Mouse (Mus musculus) embryonic facial prominence, embryonic 12.5 days (tissue): ENCODE data around the gene Selenok. TPM values are rescaled to one million over a fixed set of nuclear protein-coding genes. Genes with fewer than 3 reads are reported as not detected.

ENCODE experiments used
- ATAC-seq: fragments of 200-750 bp; cut with Nextera tagmentation; 2 replicates; pipeline ENCODE4 v1.8.0; 2017; ENCODE audit not compliant: insufficient number of reproducible peaks, insufficient read depth, low FRiP score, low TSS enrichment
- H3K27ac ChIP-seq: fragments of 300-500 bp; sonication (generic); 2 replicates; pipeline ENCODE4 v1.5.1; 2016; ENCODE audit warnings: mild to moderate bottlenecking
- H3K27me3 ChIP-seq: fragments of 300-500 bp; sonication (generic); 2 replicates; pipeline ENCODE4 v1.6.1; 2016; ENCODE audit warnings: mild to moderate bottlenecking, moderate library complexity
- H3K36me3 ChIP-seq: fragments of 300-500 bp; sonication (generic); 2 replicates; pipeline ENCODE4 v1.6.1; 2016; ENCODE audit warnings: mild to moderate bottlenecking
- H3K4me1 ChIP-seq: fragments of 300-500 bp; sonication (generic); 2 replicates; pipeline ENCODE4 v1.6.1; 2016
- H3K4me2 ChIP-seq: fragments of 300-500 bp; sonication (generic); replicated peaks from 2 replicates; pipeline ENCODE4 v1.6.1; 2016; ENCODE audit warnings: mild to moderate bottlenecking, moderate library complexity
- H3K4me3 ChIP-seq: fragments of 300-500 bp; sonication (generic); 2 replicates; pipeline ENCODE4 v1.5.1; 2016; ENCODE audit warnings: mild to moderate bottlenecking
- H3K9ac ChIP-seq: fragments of 300-500 bp; sonication (generic); 2 replicates; pipeline ENCODE4 v1.6.1; 2016; ENCODE audit warnings: mild to moderate bottlenecking, moderate library complexity
- H3K9me3 ChIP-seq: fragments of 300-500 bp; sonication (generic); 2 replicates; pipeline ENCODE4 v1.6.1; 2016; ENCODE audit warnings: mild to moderate bottlenecking, moderate library complexity
- WGBS: fragments of 180-500 bp; shearing (Covaris S2); methylation state at CpG from one replicate; pipeline ENCODE4 v1.1.7; 2016; 5-methylcytosine and 5-hydroxymethylcytosine counted together
- polyA plus RNA-seq: library from polyadenylated mRNA; unstranded; fragments of >200 nt; fragmentation: Nextera tagmentation; extraction: Ambion mirVana; gene quantifications from 2 replicates; pipeline ENCODE4 v1.2.1, GENCODE M21; 2016

Selenok gene
- polyA plus RNA-seq, 1 experiment from 2014 or later, result 299 TPM

GRCm38 (mm10) chr14:29998747-29999474 lies 30.8 kb downstream of the Selenok start:
- H3K36me3 ChIP-seq, result peaks cover 33% of the 10 kb centered on the region
- WGBS, result 79% methylated on average over 13 of the region's 13 CpGs
- no peak for ATAC-seq

GRCm38 (mm10) chr14:29999475-29999811 lies 31.3 kb downstream of the Selenok start:
- WGBS, result 87% methylated on average over 3 of the region's 3 CpGs

More at GRCm38 (mm10) chr14:29998747-29999474, 30.8 kb downstream of the Selenok start:
- Histone ChIP-seq H3K9me3 (no peaks in the 10 kb centered on the region), H3K9ac (no peak overlapping the region), H3K4me1 (0 out of 2 replicates have a peak, but pooled peaks cover 5% of the 10 kb centered on the region), H3K4me3 (no peak overlapping the region), H3K27ac (no peak overlapping the region), H3K27me3 (no peaks in the 10 kb centered on the region), H3K4me2 (no peak overlapping the region)

GRCm38 (mm10) chr14:30008733-30009575 lies 40.8 kb downstream of the Selenok start, which contains the start of the genes Il17rb and Chdh:
Il17rb (minus strand) TSS chr14:30008896.
Chdh (plus strand) TSS chr14:30009023.
- WGBS, result 10% methylated on average over 54 of the region's 54 CpGs
- H3K4me2 ChIP-seq, result peak within 1 kb of the TSS; percentile 81
- H3K27me3 ChIP-seq, result peaks cover 25% of the 10 kb centered on the region
- H3K9ac ChIP-seq, result peak within 1 kb of the TSS; percentile 28
- H3K9me3 ChIP-seq, result no peaks in the 10 kb centered on the region
- H3K4me1 ChIP-seq, result 0 out of 2 replicates have a peak, but pooled peaks cover 5% of the 10 kb centered on the region
- peak within 1 kb of the TSS; percentile 38 for H3K4me3 ChIP-seq
- no peak within 1 kb of the TSS for H3K27ac ChIP-seq
- ATAC-seq, result peak; percentile 67
- H3K36me3 ChIP-seq, result no peaks in the 10 kb centered on the region

More at GRCm38 (mm10) chr14:29999475-29999811, 31.3 kb downstream of the Selenok start:
- no peak overlapping the region for H3K4me3 ChIP-seq
- H3K9me3 ChIP-seq, result no peaks in the 10 kb centered on the region
- no peak for ATAC-seq
- H3K4me2 ChIP-seq, result no peak overlapping the region
- H3K27me3 ChIP-seq, result no peaks in the 10 kb centered on the region
- no peak overlapping the region for H3K9ac ChIP-seq
- 0 out of 2 replicates have a peak, but pooled peaks cover 5% of the 10 kb centered on the region for H3K4me1 ChIP-seq
- H3K27ac ChIP-seq, result no peak overlapping the region
- peaks cover 27% of the 10 kb centered on the region for H3K36me3 ChIP-seq

- 0 out of 2 replicates have a peak, but pooled peaks cover 5% of the 10 kb centered on the region for H3K4me1 ChIP-seq
- no peak overlapping the region for H3K9ac ChIP-seq
- H3K27ac ChIP-seq, result no peak overlapping the region
- no peak for ATAC-seq
- H3K4me2 ChIP-seq, result no peak overlapping the region
- no peaks in the 10 kb centered on the region for H3K36me3 ChIP-seq
- H3K4me3 ChIP-seq, result no peak overlapping the region
- WGBS, result 64% methylated on average over 10 of the region's 10 CpGs
- H3K9me3 ChIP-seq, result no peaks in the 10 kb centered on the region
- peaks cover 25% of the 10 kb centered on the region for H3K27me3 ChIP-seq
Measured at GRCm38 (mm10) chr14:30009864-30010560, 41.9 kb downstream of the Selenok start.

DNA sequence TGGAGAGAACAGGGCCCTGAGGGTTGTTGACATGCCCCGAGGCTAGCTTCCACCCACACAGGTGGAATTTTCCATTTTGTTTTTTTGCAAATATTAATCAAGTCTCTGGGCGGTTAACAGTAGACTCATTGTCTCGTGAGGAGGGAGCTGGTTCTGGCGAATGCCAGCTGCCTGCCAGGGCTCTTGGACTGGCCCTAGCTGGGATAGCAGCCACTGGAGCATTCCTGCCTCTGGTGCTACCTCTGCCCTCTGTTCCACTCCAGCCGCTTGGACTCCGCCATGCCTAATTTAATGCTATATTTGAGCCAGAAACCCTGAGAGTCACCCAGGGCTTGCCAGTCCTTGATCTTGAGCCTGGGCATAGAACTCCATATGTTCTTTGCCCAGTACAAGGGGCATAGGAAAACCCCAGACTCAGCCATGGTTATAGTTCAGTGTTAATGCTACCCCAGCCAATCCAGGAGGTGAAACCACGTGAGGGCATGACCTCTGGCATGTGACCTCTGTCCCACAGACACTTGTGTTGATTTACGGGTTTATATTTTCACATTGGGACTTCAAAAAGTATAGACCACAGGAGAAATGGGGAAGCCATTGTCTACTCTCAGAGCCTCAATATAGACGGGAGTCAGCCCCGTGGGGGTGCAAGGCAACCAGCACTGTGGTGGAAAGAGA lies 43.9 kb downstream of the Selenok start:
- Histone ChIP-seq H3K9ac (no peak overlapping the region), H3K4me3 (no peak overlapping the region), H3K4me1 (0 out of 2 replicates have a peak, but pooled peaks cover 5% of the 10 kb centered on the region), H3K27me3 (peaks cover 25% of the 10 kb centered on the region), H3K27ac (no peak overlapping the region), H3K36me3 (no peaks in the 10 kb centered on the region), H3K9me3 (no peaks in the 10 kb centered on the region), H3K4me2 (no peak overlapping the region)
- no peak for ATAC-seq
- 79% methylated on average over 10 of the region's 10 CpGs for WGBS

DNA sequence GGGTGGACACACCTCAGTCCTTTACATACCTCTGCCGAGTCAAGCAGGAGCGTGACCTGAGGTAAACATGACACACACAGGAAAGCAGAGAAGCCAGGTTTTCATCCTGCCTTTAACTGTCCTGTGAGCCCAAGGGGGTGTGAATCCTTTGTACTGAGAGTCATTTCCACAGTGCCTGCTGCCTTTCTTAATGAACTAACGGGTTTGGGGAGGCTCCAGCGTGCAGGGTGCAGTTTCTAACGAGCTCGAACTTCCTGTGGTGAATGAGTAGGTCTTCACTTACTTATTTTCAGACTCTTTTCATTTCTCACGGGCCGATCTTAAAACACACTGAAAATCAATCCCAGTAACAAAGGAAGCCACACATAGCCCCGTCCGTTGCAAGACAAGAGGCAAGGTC lies 46.4 kb downstream of the Selenok start:
- 56% methylated on average over 10 of the region's 10 CpGs for WGBS
- Histone ChIP-seq H3K4me3 (no peak overlapping the region), H3K4me2 (no peak overlapping the region), H3K9ac (no peak overlapping the region), H3K27ac (no peak overlapping the region), H3K36me3 (no peaks in the 10 kb centered on the region), H3K27me3 (peaks cover 8% of the 10 kb centered on the region), H3K9me3 (no peaks in the 10 kb centered on the region), H3K4me1 (no peaks in the 10 kb centered on the region)
- no peak for ATAC-seq

DNA sequence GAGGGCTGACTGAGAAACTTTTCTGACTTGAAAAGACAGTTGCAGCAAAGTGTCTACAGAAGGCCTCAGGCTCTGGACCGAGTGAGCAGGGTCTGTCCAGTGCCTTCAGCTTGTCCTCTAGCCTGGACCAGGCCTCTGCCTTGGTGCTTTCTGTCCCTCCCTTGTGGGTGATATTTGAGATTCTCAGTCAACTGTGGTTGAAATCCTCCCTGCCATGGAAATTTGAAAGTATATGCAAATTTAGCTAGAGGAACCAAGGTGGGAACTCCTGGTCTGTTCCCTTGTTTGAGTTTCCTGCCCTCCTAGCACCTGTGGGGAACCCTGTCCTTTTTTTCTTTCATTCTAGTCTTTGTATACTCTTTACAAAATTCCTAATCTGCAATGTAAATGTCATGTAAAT lies 46.9 kb downstream of the Selenok start:
- Histone ChIP-seq H3K9ac (no peak overlapping the region), H3K9me3 (no peaks in the 10 kb centered on the region), H3K4me2 (no peak overlapping the region), H3K4me1 (no peaks in the 10 kb centered on the region), H3K27ac (no peak overlapping the region), H3K27me3 (peaks cover 3% of the 10 kb centered on the region), H3K4me3 (no peak overlapping the region), H3K36me3 (no peaks in the 10 kb centered on the region)
- WGBS, result 71% methylated on average over 1 of the region's 1 CpGs
- ATAC-seq, result no peak

GRCm38 (mm10) chr14:30016666-30017065 lies 48.6 kb downstream of the Selenok start:
- no peak for ATAC-seq
- no peak overlapping the region for H3K9ac ChIP-seq
- no peaks in the 10 kb centered on the region for H3K27me3 ChIP-seq
- H3K27ac ChIP-seq, result no peak overlapping the region
- H3K4me1 ChIP-seq, result no peaks in the 10 kb centered on the region
- H3K4me2 ChIP-seq, result no peak overlapping the region
- 94% methylated on average over 5 of the region's 5 CpGs for WGBS
- no peak overlapping the region for H3K4me3 ChIP-seq
- H3K9me3 ChIP-seq, result no peaks in the 10 kb centered on the region
- H3K36me3 ChIP-seq, result no peaks in the 10 kb centered on the region

GRCm38 (mm10) chr14:30017794-30018462 lies 49.8 kb downstream of the Selenok start:
- no peak overlapping the region for H3K4me3 ChIP-seq
- 89% methylated on average over 8 of the region's 8 CpGs for WGBS
- no peaks in the 10 kb centered on the region for H3K4me1 ChIP-seq
- H3K9ac ChIP-seq, result no peak overlapping the region
- no peak overlapping the region for H3K27ac ChIP-seq
- H3K27me3 ChIP-seq, result no peaks in the 10 kb centered on the region
- H3K4me2 ChIP-seq, result no peak overlapping the region
- H3K36me3 ChIP-seq, result no peaks in the 10 kb centered on the region
- ATAC-seq, result no peak
- H3K9me3 ChIP-seq, result no peaks in the 10 kb centered on the region

- H3K9me3 ChIP-seq, result no peaks in the 10 kb centered on the region
- 93% methylated on average over 4 of the region's 4 CpGs for WGBS
- ATAC-seq, result no peak
- H3K4me1 ChIP-seq, result no peaks in the 10 kb centered on the region
- H3K4me2 ChIP-seq, result no peak overlapping the region
- no peak overlapping the region for H3K27ac ChIP-seq
- H3K36me3 ChIP-seq, result no peaks in the 10 kb centered on the region
- H3K9ac ChIP-seq, result no peak overlapping the region
- H3K4me3 ChIP-seq, result no peak overlapping the region
- no peaks in the 10 kb centered on the region for H3K27me3 ChIP-seq
Measured at GRCm38 (mm10) chr14:30018463-30018801, 50.3 kb downstream of the Selenok start.

- no peak for ATAC-seq
- 88% methylated on average over 6 of the region's 6 CpGs for WGBS
- Histone ChIP-seq H3K27me3 (no peaks in the 10 kb centered on the region), H3K4me1 (no peaks in the 10 kb centered on the region), H3K36me3 (no peaks in the 10 kb centered on the region), H3K9me3 (no peaks in the 10 kb centered on the region), H3K9ac (no peak overlapping the region), H3K4me2 (no peak overlapping the region), H3K27ac (no peak overlapping the region), H3K4me3 (no peak overlapping the region)
Measured at GRCm38 (mm10) chr14:30018846-30019245, 50.7 kb downstream of the Selenok start.
